Mouse (Mus musculus): Measurements from ENCODE around the gene Ctbp2.
A peak's percentile ranks its signal among the peaks of the same experiment; 100 is the strongest.

The Ctbp2 gene

DNA sequence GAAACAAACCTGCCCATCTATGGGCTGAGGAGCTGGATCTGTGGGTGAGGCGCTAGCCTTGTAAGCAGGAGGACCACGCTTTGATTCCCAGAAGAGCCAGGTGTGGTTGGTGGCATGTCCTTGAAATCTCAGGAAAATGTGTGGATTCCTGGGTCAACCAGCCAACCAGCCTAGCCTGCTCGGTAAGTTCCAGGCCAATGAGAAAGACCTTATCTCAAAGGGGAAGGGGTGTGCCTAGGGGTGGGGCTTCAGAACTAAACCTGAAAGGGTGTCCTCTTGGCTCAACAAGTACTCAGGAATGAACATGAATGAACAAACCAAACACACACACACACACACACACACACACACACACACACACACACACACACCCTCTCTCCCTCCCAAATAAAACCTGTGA lies 82.4 kb downstream of the Ctbp2 start:
- no peak for DNase-seq (ENCODE audit: low read depth, low spot score)

DNA sequence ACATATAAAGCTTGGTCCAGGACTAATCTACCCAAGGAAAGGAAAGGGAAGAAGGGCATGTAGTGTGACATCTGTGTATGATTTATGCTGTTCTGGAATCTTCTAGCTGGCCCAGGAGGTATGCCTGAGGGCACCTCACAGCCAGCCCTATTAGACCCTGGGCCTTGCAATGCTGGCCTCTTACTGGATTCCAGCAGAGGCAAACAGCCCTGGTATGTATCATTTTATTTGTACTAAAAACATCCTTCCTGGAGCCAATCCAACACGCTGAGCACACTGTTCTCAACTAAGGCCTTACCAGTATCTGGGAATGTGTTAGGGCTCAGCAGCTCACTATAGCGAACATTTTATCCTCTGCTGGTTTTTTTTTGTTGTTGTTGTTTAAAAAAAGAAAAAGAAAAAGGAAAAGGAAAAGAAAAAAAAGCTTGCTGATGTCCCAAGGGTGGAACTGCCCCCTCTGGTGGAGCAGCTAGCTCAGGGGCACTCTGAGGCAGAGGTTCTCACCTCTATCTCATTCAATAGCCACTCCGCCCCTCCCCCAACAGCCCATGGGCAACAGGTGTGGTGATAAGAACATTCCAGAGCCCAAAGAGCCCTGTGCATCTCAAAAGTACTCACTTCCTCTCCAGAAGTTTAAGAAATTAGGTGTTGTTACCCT lies 83.3 kb downstream of the Ctbp2 start:
- DNase-seq (ENCODE audit: low read depth, low spot score), result no peak

DNA sequence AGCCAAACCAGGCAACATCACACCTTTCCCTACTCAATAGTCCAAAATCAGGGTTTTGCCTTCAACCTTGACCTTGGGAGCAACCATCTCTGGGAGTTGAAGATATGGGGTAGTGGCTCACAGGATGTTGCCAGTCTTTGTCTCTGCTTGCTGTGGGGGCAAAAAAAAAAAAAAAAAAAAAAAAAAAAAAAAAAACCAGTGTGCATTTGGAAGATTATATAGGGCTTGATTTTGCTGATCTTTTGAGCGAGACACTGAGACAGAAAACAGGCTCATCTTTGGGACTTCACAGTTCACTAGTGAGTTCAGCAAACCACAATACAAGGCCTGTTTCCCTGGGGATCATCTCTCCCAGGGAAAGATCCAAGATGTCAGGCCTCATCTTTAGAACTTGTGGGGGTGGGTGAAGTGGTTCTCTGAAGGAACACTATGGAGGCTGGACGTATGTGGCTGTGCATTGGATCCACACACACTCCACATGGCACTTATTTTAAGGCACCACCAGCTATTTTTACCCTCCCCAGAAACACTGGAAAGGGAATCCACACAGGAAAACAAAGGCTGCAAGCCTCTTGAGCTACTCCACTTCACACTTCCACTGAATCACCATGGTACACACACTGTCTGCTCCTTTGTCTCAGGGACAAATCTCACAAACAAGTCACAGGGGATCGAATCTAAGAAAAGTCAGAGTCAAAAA lies 84.4 kb downstream of the Ctbp2 start:
- DNase-seq (ENCODE audit: low read depth, low spot score), result no peak

DNA sequence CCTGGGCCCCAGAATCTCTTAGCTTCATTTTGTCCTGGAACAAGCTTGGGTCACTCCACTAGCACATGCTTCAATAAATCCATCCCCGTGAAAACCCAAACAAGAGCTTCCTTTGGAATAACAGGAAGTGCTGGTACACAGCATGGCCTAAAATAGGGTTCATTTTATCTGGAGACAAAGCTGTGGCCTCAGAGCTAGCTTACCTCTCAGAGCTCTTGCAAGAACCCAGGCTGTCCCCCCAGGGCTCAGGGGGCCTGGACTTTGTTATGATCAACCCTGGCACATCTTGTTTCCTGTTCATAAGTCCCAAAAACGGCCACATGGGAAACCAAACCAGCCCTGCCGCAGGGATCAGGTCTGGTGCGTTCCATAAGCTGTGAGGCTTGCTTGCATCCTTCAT lies 86.5 kb downstream of the Ctbp2 start:
- DNase-seq (ENCODE audit: low read depth, low spot score), result no peak

DNA sequence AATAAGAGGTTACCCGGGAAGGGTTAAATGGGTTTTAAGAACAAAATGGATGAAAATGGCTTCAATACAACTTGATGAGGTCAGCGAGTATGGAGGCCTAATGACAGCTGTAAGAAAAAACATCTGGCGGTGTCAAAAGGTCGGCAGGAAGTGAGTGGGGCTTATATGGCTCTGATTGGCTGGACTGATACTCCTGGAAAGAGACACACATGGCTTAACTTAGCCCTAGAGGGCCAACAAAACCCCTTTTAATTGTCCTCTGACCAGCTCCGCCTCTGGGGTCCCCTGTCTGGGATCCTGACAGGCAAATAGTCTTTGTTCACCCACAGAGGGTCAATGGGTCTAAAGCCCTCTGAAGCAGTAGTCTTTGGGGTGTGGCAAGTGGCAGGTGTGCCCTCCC lies 86.9 kb downstream of the Ctbp2 start:
- no peak for DNase-seq (ENCODE audit: low read depth, low spot score)

DNA sequence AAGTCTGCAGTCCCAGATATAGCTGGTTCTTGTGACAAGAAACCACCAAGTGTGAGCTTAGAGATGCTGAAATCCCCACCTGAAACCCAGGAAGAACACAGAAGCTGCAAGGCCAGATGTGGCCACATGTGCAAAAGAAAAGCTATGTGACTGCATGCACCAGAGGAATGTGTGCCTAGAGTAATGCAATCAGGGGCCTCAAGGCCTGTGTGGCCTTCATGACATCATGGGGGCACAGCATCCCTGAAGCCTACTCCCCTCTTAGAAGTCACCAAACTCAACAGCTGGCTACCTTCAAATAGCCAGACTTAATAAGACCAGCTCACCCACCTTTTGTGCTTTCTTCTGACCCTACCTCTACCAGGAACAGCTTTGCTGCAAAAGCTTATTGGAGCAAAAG lies 88.3 kb downstream of the Ctbp2 start:
- no peak for DNase-seq (ENCODE audit: low read depth, low spot score)

DNA sequence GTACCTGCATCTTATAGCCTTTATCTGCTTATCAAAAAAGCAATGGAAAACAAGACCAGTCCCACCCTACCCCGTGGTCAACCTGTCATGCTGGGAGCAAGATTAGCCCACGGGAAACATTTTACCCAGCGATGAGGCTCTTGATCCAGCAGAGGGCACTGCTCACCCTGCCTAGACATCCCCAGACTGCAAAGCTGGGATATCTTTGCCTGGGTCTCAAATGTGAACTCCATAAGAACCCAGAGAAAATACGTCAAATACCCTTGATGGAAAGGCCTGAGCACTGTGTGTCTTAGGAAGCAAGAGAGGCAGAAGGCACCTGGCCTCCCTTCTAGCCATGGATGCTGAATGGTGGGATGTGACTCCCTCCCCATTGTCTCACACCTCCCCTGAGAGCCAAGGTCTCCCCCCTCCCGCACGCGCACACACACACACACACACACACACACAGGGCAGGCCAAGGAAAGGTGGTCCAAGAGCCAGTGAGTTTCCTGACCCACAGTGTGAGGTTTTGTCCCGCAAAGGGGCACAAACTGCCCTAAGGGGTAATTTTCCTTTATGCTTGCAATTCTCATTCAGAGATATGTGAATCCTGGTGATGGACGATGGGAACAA lies 91.5 kb downstream of the Ctbp2 start:
- DNase-seq (ENCODE audit: low read depth, low spot score), result peak; percentile 32

DNA sequence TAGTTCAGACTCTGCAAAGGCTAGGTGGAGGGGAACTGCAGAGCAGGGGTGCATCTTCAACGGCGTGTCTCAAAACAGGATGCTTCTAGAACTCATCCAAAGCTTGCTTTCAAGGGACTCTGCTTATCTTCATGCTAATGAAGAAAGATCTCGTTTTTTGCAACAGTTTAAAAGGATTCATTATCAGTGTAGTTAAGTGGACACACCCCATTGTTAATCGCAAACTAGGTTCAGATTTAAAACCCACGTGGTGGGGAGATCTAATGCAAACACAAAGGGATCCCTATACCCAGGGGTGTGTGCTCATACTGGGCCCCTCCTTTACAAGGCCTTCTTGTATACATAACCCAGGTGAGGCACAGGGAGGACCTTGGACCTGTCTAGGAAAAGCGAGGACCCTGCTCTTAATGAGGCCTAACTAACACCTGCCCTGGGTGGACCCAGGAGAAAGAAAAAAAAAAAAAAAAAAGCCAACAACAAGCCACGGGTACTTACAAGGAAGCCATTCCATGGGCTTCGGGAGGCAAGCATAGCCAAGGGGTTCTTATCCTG lies 94.6 kb downstream of the Ctbp2 start:
- DNase-seq (ENCODE audit: low read depth, low spot score), result no peak

DNA sequence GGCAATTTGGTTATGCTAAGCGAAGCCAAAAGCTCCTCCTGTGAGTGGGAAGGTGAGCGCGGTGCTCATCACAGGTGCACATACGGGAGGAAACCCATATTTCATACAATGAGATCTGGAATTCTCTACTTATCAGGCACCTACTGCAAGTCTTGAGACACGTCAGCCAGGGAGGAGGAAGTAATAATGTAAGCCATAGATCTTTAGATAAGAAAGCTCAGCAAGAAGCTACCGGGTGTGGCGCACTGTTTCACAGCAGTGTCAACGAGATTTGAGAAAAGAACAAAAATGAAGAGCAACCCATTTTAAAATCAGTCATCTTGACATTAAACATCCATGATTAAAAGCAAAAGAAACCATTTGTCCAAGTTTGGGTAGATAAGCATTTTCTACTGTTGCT lies 95.2 kb downstream of the Ctbp2 start:
- peak; percentile 26 for DNase-seq (ENCODE audit: low read depth, low spot score)

DNA sequence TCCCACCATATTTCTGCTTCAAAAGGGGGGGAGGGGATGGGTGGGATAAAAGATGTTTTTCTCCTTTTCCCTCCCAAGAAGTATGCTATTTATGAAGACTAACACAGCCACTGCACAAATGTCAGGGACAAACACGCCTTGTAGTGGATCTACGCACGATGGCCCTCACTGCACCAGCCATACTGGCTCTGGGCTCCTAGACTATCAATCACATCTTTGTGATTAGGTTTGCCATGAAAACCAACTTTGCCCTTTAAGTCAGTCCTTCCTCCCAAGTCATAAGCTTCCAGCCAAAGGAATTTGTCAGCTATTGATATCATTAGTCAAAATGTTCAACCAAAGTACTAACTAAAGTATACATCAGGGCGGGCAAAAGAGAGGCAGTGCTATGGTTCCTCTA lies 96.2 kb downstream of the Ctbp2 start:
- DNase-seq (ENCODE audit: low read depth, low spot score), result no peak

DNA sequence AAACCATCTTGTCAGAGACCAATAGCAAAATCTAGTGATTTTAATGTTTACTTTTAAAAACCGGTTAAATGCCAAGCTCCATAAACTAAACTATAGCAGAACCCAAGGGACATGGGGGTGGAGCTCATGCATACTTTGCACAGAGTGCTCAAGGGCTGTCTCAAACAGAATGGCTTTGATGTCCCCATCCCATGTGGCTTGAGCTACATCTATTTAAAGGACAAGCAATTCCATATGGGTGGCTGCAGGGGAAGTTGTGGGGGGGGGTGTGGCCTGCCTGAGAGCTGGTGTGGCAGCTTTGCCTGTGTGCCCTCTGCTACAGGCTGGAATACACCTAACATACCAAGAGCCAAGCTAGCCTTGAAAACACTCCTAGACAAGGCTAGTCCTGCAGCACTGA lies 99.5 kb downstream of the Ctbp2 start:
- DNase-seq (ENCODE audit: low read depth, low spot score), result no peak

DNA sequence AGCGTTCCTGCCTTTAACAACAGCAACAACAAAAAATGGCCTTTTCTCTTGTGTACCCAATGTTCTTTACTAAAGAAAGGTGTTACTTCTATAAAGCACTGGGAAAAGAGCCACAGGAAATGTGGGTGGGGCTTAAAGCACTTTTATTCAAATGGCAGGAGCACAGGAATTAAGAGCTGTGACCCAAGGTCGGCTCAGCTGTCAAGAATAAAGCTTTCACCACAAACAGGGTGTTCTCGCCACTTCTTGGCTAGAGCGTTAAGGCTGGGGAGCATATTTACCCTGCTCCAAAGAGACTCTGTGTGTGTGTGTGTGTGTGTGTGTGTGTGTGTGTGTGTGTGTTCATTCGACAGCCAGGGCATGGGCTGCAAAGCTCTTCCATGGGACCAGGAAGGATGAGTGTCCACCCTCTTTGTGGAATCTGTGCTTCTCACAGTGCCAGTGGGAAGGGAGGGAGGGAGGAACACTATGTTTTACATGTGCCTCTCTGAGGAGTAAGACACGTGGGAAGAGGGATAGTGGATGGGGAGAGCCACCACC lies 104.6 kb downstream of the Ctbp2 start:
- DNase-seq (ENCODE audit: low read depth, low spot score), result no peak

DNA sequence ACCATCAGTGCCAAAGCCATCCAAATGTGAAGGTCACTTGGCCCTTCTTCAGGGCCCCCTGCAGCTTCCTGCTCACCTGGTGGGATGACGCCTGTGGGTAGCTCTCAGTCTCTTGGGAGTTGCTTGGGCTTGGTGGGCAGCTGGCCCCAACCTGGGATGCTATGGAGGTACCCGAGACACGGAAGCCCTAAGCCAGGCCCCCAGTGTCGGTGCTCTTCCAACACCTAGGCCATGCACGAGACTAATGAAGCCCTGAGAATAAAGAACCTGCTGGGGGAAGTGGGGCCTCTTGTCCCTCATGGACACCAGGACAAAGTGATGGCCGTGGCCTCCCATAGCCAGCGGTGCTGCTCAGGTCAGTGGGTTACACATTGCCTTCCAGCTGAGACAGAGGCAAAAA lies 105.2 kb downstream of the Ctbp2 start:
- DNase-seq (ENCODE audit: low read depth, low spot score), result no peak

DNA sequence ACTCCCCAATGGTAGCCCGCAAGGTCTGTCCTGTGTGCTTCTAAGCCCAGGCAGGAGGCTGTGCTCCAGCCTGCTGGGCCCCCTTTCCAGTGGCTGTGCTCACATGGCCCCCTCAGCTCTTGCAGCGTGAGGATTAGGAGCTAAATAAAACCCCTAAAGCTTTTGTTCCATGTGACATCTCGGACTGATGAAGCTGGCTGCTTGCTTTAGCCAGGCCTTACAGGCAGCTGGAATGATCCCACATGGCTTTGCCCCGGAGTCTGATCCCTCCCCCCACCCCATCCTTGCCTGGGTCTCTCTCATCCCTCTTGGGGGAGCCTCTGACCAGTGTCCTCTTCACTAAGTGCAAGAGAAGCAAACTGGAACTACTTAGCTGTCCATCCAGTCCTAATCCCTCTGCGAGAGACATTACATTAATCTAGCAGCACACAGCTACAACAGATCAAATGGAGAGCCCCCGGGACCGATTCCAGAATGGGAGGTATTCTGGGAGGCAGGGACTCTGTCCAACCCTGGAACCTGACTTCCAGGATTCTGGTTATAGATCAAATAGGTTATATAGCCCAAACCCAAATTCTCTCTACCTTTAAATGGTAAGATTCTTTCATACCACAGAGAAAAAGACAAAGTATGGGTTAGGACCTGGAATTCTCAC lies 108.6 kb downstream of the Ctbp2 start:
- DNase-seq (ENCODE audit: low read depth, low spot score), result no peak

DNA sequence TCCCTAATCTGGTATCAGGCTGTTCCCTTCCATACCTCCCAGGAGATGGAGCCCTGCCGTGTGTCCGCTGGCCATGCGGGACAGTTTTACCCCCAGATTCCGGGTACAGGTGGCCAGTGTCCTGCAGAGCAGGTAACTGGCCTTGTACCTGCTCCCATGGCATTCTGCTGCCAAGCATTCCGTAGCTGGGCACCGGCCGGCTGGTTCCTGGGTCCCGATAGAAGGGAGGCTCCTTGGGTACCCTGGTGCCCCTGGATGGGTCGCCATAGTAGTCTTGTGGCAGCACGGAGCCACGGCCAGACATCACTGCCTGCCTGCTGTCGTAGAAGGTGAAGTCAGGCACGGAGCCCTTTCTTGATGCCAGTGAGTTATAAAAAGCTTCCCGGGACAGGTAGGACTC lies 109.5 kb downstream of the Ctbp2 start:
- no peak for DNase-seq (ENCODE audit: low read depth, low spot score)

DNA sequence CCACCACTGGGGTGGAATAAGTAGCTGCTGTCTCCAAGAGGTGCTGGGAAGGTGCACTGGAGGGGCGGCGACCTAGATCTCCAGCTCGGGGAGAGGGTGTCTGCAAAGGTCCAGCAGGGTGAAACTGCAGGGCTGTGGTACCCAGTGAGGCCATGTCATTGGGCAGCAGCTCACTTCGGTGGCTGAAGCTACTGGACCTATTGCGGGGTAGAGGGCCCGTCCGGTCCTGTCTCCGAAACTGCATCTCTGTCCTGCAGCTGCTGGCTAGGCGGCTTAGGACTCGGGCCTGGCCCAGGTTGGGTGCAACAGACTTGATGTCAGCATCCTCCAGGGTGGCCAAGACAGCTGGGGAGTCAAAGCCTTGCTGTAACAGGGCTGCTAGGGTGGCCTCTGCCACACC lies 110.2 kb downstream of the Ctbp2 start:
- DNase-seq (ENCODE audit: low read depth, low spot score), result no peak

DNA sequence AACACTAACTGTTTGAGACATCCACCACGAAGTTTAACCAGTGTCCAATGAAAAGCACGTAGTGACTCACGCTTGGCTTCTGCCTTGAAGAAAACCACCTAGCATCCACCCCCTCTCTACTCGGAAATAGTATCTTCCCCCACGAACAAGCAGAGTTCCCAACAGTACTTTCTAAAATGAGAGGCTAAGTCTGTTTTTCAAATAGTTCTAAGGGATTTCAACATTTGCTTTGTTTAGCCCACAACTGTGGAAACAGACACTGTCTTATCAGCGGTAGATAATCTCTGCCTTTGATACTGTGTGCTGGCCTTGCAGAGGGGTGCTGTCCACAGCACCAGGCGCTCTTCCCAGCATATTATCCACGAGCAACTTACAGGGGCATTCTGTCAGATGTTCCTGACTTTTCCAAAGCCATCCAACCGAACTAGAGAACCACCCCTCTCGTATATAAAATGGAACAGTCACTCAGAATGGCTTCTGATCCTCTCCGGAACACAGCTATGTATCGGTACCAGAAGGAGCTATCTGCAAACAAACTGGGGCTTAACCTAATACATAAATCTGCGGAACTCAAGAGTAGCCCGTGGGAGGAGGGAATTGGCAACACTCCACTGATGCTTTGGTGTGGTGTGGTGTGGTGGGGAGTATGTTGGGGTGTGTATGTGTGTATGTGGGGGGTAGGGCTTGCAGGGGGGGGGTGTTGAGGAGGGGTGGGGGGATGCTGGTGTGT lies 111.4 kb downstream of the Ctbp2 start:
- DNase-seq (ENCODE audit: low read depth, low spot score), result no peak

DNA sequence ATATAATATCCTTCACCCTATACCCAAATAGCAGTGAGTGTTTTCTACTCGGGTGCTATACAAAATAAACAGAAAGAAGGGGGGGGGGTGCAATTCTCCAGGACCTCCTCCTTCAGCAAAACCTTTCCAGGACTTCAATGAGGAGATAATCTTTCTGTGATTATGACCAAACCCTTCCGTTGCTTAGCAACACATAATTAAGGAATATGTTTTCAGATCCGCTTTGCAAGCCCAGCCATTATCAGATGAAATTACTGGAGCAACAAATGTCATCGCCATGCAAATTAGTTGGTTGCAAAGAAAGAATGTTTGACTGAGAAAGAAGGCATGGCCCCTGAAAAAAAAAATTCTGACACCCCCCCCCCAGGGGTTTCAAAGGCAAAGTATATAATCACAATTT lies 112.5 kb downstream of the Ctbp2 start:
- DNase-seq (ENCODE audit: low read depth, low spot score), result no peak

DNA sequence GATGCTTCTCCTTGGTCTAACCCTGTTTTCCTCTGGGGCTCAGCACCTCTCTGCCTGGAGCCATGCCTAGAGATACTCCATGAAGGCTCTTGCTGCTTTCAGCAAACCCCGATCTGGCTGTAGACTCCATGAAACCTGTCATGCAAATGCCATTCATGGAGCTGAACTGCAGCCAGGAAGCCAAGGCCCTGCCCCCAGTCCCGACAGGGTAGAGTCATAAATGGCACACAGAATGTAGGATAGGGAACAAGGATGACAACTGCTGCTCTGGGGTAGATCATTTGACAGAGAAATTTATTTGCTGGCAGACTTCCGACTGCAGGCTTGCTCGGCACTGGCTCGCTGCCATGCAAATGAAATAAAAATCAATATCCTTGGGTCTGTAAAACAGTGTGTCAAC lies 113.0 kb downstream of the Ctbp2 start:
- no peak for DNase-seq (ENCODE audit: low read depth, low spot score)

DNA sequence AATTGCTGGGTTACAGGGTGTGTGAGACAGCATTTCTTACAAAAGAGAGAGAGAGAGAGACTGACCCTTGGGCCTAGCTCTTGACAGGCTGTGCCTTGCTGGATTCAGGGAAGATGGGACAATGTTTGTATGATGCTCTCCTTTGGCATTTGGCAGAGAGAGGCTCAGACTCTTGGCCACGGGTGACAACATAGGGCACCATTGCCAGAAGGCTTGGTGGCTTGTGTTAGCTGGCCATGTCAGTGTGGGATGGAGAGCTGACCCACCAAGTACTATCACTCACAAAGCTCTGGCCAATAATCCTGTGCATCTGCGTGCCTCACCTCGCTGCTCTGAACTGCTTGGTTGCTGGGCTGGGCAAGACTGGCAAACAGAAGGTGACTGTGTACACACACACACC lies 113.7 kb downstream of the Ctbp2 start:
- no peak for DNase-seq (ENCODE audit: low read depth, low spot score)

DNA sequence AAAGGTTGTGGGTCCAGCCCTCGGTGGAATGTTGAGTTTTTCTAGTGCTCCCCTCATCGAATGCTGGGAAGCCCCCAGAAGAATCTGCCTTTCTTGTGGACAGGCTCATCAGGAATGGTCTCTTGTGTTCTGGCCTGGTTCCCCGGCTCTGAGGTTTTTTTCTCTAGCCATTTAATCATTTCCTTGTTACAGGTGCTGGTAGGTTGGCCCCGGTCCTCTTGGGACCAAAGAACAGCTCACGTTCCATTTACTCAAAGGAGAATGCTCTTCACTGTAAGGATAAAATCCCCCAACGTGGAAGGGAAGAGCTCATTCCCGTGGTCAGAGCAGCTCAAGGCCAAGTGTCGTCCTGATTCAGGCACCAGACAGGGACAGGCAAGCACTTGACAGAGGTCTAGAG lies 114.5 kb downstream of the Ctbp2 start:
- no peak for DNase-seq (ENCODE audit: low read depth, low spot score)

DNA sequence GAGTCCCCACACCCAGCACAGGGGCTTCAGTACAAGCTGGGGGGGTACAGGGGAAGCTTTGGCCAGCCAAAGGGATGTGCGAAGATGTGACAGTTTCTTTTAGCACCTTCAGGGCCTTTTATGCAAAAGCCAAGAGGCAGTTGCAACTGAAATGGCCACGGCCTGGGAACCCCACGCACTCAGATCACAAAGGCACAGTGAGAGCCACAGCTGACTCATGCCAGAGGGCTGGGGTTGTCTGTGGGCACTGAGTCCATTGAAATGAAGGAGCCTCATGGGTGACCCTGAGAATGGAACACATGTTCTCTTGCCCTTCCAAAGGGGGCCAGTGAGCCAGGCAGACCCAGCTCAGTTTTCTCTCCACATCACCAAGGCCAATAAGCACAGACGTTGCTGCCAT lies 115.5 kb downstream of the Ctbp2 start:
- DNase-seq (ENCODE audit: low read depth, low spot score), result no peak

All from CD4-positive, CD25-positive, alpha-beta regulatory T cell, adult 2 months (primary cell).